Mouse (Mus musculus) kidney, adult 2 months (tissue): ENCODE measurements around the gene Lbx1.

Experiments
- CTCF ChIP-seq: fragments of 200-500 bp; conservative IDR thresholded peaks from 2 replicates; pipeline ENCODE4 v1.5.1; 2011; ENCODE audit warnings: low read depth, mild to moderate bottlenecking, control low read depth, low read length, moderate library complexity, mixed read lengths; ENCODE audit not compliant: insufficient read depth, insufficient read length
- POLR2A ChIP-seq: fragments of 200-500 bp; IDR thresholded peaks from one replicate; pipeline ENCODE4 v1.6.1; 2011; ENCODE audit warnings: low read depth, low read length, control low read depth

DNA sequence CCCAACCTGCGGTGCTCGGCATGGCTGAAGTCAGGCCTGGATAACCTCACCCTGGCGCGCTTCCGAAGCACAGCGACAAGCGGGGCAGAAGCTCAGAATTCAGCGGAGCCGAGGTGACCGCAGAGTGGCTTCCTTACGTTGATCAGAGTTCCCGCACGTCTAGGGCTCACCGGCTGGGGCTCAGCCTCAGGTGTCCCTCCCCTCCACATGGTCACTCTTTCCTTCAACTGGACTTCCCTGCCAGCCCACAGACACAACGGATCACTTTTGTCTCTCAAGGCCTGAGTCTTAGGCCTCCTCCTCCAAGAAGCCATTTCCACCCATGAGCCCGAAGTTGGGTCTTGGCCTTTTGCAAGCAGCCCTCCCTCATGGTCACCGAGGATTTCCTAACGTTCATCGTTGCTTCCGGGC lies 5.4 kb downstream of the Lbx1 start:
- TF ChIP-seq POLR2A (no peak), CTCF (no peak)
